Comparison of ENCODE assay signal across 8 mouse cellular contexts in the genomic region with DNA sequence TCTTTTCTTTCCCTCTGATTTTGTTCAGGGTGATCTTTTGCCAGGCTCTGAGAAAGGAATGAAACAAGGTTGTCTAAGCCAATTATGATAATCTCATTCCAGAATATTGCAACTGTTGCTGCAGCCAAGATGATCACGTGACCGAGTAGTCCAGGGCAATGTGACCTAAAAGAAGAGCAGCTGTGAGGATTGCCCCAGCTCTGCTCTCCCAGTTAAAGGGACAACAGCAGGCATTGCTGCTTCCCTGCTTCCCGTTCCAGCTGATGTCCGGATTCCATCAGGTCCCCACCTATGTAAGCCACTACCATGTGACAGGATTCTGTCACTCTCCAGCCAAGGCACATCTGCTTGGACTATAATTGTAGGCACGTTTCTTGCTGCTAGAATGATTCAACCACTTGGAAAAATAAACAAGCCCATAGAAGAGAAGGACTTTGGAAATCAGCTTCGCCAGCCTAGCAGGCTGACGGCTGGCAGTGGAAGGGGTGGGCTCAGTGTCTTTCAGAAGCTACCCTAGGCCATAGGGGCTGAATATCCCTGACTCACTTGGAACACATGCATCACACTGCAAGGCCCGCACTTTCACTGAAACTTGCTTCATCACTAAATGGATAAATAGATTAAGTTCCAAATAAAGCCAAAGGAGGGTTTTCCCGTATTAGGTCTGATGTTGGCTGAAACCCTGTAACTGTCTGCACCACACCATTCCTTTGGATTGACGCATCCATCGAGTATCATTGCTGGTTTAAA. TPM values are rescaled to one million over a fixed set of nuclear protein-coding genes. Genes with fewer than 3 reads are reported as not detected.
DNase-seq lines count a peak whose midpoint lies in the region; ATAC-seq and TF ChIP-seq lines count a peak whose summit lies in the region.

No protein-coding gene starts in this region.

- no peaks in the 10 kb centered on the region for H3K9me3 ChIP-seq in intestine, embryonic 15.5 days
- no peaks in the 10 kb centered on the region for H3K9me3 ChIP-seq in intestine, postnatal 0 days (ENCODE audit: control insufficient read depth)
- H3K9me3 ChIP-seq in midbrain, embryonic 13.5 days: no peaks in the 10 kb centered on the region
- no peaks in the 10 kb centered on the region for H3K9me3 ChIP-seq in forebrain, embryonic 15.5 days

- no peak overlapping the region for H3K4me3 ChIP-seq in intestine, embryonic 15.5 days (replicated peaks)
- H3K4me3 ChIP-seq in intestine, postnatal 0 days (ENCODE audit: low read depth, low read length): no peak overlapping the region
- H3K4me3 ChIP-seq in midbrain, embryonic 13.5 days (replicated peaks): 0 out of 2 replicates have a peak overlapping the region, but pooled peaks have one; percentile 3
- no peak overlapping the region for H3K4me3 ChIP-seq in forebrain, embryonic 15.5 days

- 0 out of 2 replicates have a peak overlapping the region, but pooled peaks have one; percentile 36 for H3K27ac ChIP-seq in intestine, embryonic 15.5 days
- no peak overlapping the region for H3K27ac ChIP-seq in intestine, postnatal 0 days (ENCODE audit: low read depth, low read length)
- 0 out of 2 replicates have a peak overlapping the region, but pooled peaks have one; percentile 16 for H3K27ac ChIP-seq in midbrain, embryonic 13.5 days
- no peak overlapping the region for H3K27ac ChIP-seq in forebrain, embryonic 15.5 days (replicated peaks)

- H3K4me1 ChIP-seq in intestine, embryonic 15.5 days (replicated peaks): peaks cover 8% of the 10 kb centered on the region
- H3K4me1 ChIP-seq in intestine, postnatal 0 days (replicated peaks; ENCODE audit: control insufficient read depth, insufficient read depth, low read length): peaks cover 7% of the 10 kb centered on the region; the same call in 1 of the 2 replicates
- H3K4me1 ChIP-seq in midbrain, embryonic 13.5 days (replicated peaks): peaks cover 25% of the 10 kb centered on the region
- peaks cover 14% of the 10 kb centered on the region for H3K4me1 ChIP-seq in forebrain, embryonic 15.5 days

- WGBS in intestine, embryonic 15.5 days: 48% methylated on average over 11 of the region's 11 CpGs
- WGBS in intestine, postnatal 0 days: 52% methylated on average over 11 of the region's 11 CpGs
- WGBS in midbrain, embryonic 13.5 days: 52% methylated on average over 11 of the region's 11 CpGs
- 67% methylated on average over 11 of the region's 11 CpGs for WGBS in forebrain, embryonic 15.5 days

- no peak overlapping the region for H3K9ac ChIP-seq in intestine, embryonic 15.5 days
- no peak overlapping the region for H3K9ac ChIP-seq in intestine, postnatal 0 days (ENCODE audit: low read depth, low read length)
- H3K9ac ChIP-seq in midbrain, embryonic 13.5 days (replicated peaks): no peak overlapping the region
- H3K9ac ChIP-seq in forebrain, embryonic 15.5 days (replicated peaks): no peak overlapping the region

- peak; percentile 88 for DNase-seq in brain, adult 2 months (ENCODE audit: low read depth, low spot score)
- peak; percentile 88 for DNase-seq in heart, adult 8-10 months (ENCODE audit: low spot score)
- peak; percentile 74 for DNase-seq in layer of hippocampus, adult 9-11 months
- DNase-seq in yolk sac, embryonic 10.5 days (ENCODE audit: low spot score): peak; percentile 55

- no peak for ATAC-seq in intestine, embryonic 15.5 days
- ATAC-seq in intestine, postnatal 0 days: no peak
- no peak for ATAC-seq in midbrain, embryonic 13.5 days
- ATAC-seq in forebrain, embryonic 15.5 days (replicated peaks): no peak

- no peak for TF ChIP-seq CTCF in intestine, postnatal 0 days (IDR thresholded peaks at IDR 0.05; ENCODE audit: low read depth)

- 0 out of 2 replicates have a peak overlapping the region, but pooled peaks have one; percentile 17 for H3K4me2 ChIP-seq in intestine, embryonic 15.5 days (replicated peaks)
- no peak overlapping the region for H3K4me2 ChIP-seq in intestine, postnatal 0 days (replicated peaks; ENCODE audit: low read depth)
- peak overlapping the region; percentile 25 for H3K4me2 ChIP-seq in midbrain, embryonic 13.5 days (replicated peaks)
- no peak overlapping the region for H3K4me2 ChIP-seq in forebrain, embryonic 15.5 days (replicated peaks)

- no peaks in the 10 kb centered on the region for H3K27me3 ChIP-seq in intestine, embryonic 15.5 days (replicated peaks)
- H3K27me3 ChIP-seq in intestine, postnatal 0 days (replicated peaks; ENCODE audit: control insufficient read depth, insufficient read depth, low read length): no peaks in the 10 kb centered on the region
- H3K27me3 ChIP-seq in midbrain, embryonic 13.5 days: no peaks in the 10 kb centered on the region
- no peaks in the 10 kb centered on the region for H3K27me3 ChIP-seq in forebrain, embryonic 15.5 days

- no peaks in the 10 kb centered on the region for H3K36me3 ChIP-seq in intestine, embryonic 15.5 days
- H3K36me3 ChIP-seq in intestine, postnatal 0 days (ENCODE audit: control insufficient read depth, insufficient read depth): no peaks in the 10 kb centered on the region
- no peaks in the 10 kb centered on the region for H3K36me3 ChIP-seq in midbrain, embryonic 13.5 days
- no peaks in the 10 kb centered on the region for H3K36me3 ChIP-seq in forebrain, embryonic 15.5 days

RNA-seq across cellular contexts. Expression of a gene that starts 23.8 kb away (rescaled TPM):
- 23.5 and 24.5 TPM in 2 replicates for polyA plus RNA-seq in intestine, embryonic 15.5 days (2015; fragmentation: Nextera tagmentation; extraction: Ambion mirVana)
- polyA plus RNA-seq in intestine, postnatal 0 days (2015; fragmentation: Nextera tagmentation; extraction: Ambion mirVana): 6.3 and 6.6 TPM in 2 replicates
- 100 to 1,000 TPM; 170 to 216 (median 189) TPM for total RNA-seq in heart, adult 8-10 months (2022)
- 21.7 and 21.8 TPM in 2 replicates for polyA plus RNA-seq in midbrain, embryonic 13.5 days (2015; fragmentation: Nextera tagmentation; extraction: Ambion mirVana)
- 22.1 and 22.3 TPM in 2 replicates for polyA plus RNA-seq in forebrain, embryonic 15.5 days (2015; fragmentation: Nextera tagmentation; extraction: Ambion mirVana)

Comparison
In these comparisons a context has a peak if more than half of its experiments do, and no peak if none do; other contexts are left out.
1. H3K27ac ChIP-seq: peak in intestine, embryonic 15.5 days (single experiment) and midbrain, embryonic 13.5 days (single experiment); none in intestine, postnatal 0 days (single experiment) and forebrain, embryonic 15.5 days (single experiment).
2. H3K4me2 ChIP-seq: peak in intestine, embryonic 15.5 days (single experiment) and midbrain, embryonic 13.5 days (single experiment); none in intestine, postnatal 0 days (single experiment) and forebrain, embryonic 15.5 days (single experiment).
3. Peak in every context shown above with its lines, with median percentiles within 50 percentile points of each other: DNase-seq.